Mouse (Mus musculus) T-helper 17 cell (primary cell): ENCODE results near the gene Lyve1.
"Not testable (repeated sequence)": the region's sequence is repeated elsewhere in the genome, so short reads cannot be mapped to it uniquely, and the experiment has no call there.

Experiments used
- in situ Hi-C, 2 experiments: fragments of 300-600 bp; cut with MboI, MseI; formaldehyde crosslinking; loops; 1 replicate in 1 of 2; 2 replicates in 1 of 2; pipeline ENCODE4 v1.15.1; 2025; ENCODE audit warnings: high pct_unique_total_duplicates in 2 of 2

Gene Lyve1

GRCm38 (mm10) chr7:110862751-110863289, at the start of gene Lyve1:
Gene Lyve1 (minus strand): TSS chr7:110863239.
- in situ Hi-C loops: loop anchor here in 1 of 2 experiments (25.0 kb wide), 1 partner anchor 1926 kb away; the partner anchor contains the start of genes Eif3f and Nlrp10

GRCm38 (mm10) chr7:110908209-110909144, 45.4 kb upstream of the Lyve1 start:
- in situ Hi-C loops: no loop called here

- in situ Hi-C loops: no loop called here
Measured at GRCm38 (mm10) chr7:110906566-110906965, 43.5 kb upstream of the Lyve1 start.

GRCm38 (mm10) chr7:110903226-110903625, 40.2 kb upstream of the Lyve1 start:
- in situ Hi-C loops: no loop called here

GRCm38 (mm10) chr7:110897202-110897601, 34.2 kb upstream of the Lyve1 start:
- in situ Hi-C loops: no loop called here

GRCm38 (mm10) chr7:110896453-110896852, 33.4 kb upstream of the Lyve1 start:
- in situ Hi-C loops: no loop called here

- in situ Hi-C loops: not testable (repeated sequence)
Measured at GRCm38 (mm10) chr7:110895772-110896171, 32.7 kb upstream of the Lyve1 start.

GRCm38 (mm10) chr7:110894673-110895072, 31.6 kb upstream of the Lyve1 start:
- in situ Hi-C loops: no loop called here

- in situ Hi-C loops: no loop called here
Measured at GRCm38 (mm10) chr7:110893943-110894610, 31.0 kb upstream of the Lyve1 start.

GRCm38 (mm10) chr7:110891501-110891986, 28.5 kb upstream of the Lyve1 start:
- in situ Hi-C loops: no loop called here

GRCm38 (mm10) chr7:110881746-110882333, 18.8 kb upstream of the Lyve1 start:
- in situ Hi-C loops: no loop called here

- in situ Hi-C loops: no loop called here
Measured at GRCm38 (mm10) chr7:110878028-110878427, 15.0 kb upstream of the Lyve1 start.

GRCm38 (mm10) chr7:110876965-110877364, 13.9 kb upstream of the Lyve1 start:
- in situ Hi-C loops: no loop called here

- in situ Hi-C loops: loop anchor here in 1 of 2 experiments (25.0 kb wide), 1 partner anchor 1932 kb away; the partner anchor contains the start of genes Eif3f and Nlrp10
Measured at GRCm38 (mm10) chr7:110868807-110869206, 5.8 kb upstream of the Lyve1 start.

GRCm38 (mm10) chr7:110867116-110867515, 4.1 kb upstream of the Lyve1 start:
- in situ Hi-C loops: loop anchor here in 1 of 2 experiments (25.0 kb wide), 1 partner anchor 1930 kb away; the partner anchor contains the start of genes Eif3f and Nlrp10

GRCm38 (mm10) chr7:110866021-110866420, 3.0 kb upstream of the Lyve1 start:
- in situ Hi-C loops: loop anchor here in 1 of 2 experiments (25.0 kb wide), 1 partner anchor 1929 kb away; the partner anchor contains the start of genes Eif3f and Nlrp10

- in situ Hi-C loops: loop anchor here in 1 of 2 experiments (25.0 kb wide), 1 partner anchor 1928 kb away; the partner anchor contains the start of genes Eif3f and Nlrp10
Measured at GRCm38 (mm10) chr7:110865570-110865969, 2.5 kb upstream of the Lyve1 start.

- in situ Hi-C loops: loop anchor here in 1 of 2 experiments (25.0 kb wide), 1 partner anchor 1928 kb away; the partner anchor contains the start of genes Eif3f and Nlrp10
Measured at GRCm38 (mm10) chr7:110865038-110865437, 2.0 kb upstream of the Lyve1 start.

GRCm38 (mm10) chr7:110860129-110860528, 2.9 kb downstream of the Lyve1 start:
- in situ Hi-C loops: loop anchor here in 1 of 2 experiments (25.0 kb wide), 1 partner anchor 1923 kb away; the partner anchor contains the start of genes Eif3f and Nlrp10

- in situ Hi-C loops: loop anchor here in 1 of 2 experiments (25.0 kb wide), 1 partner anchor 1918 kb away; the partner anchor contains the start of genes Eif3f and Nlrp10
Measured at GRCm38 (mm10) chr7:110855604-110856003, 7.4 kb downstream of the Lyve1 start.
